ENCODE assay signal across 7 mouse cellular contexts in genomic region chr12:100841211-100841792, GRCm38 (mm10).
DNase-seq lines count a peak whose midpoint lies in the region; ATAC-seq and TF ChIP-seq lines count a peak whose summit lies in the region.

No protein-coding gene starts in this region.

- no peaks in the 10 kb centered on the region for H3K4me1 ChIP-seq in cortical plate, adult 2 months (ENCODE audit: control insufficient read depth, insufficient read depth, low read length)
- H3K4me1 ChIP-seq in intestine, postnatal 0 days (replicated peaks; ENCODE audit: control insufficient read depth, insufficient read depth, low read length), result no peaks in the 10 kb centered on the region
- no peaks in the 10 kb centered on the region for H3K4me1 ChIP-seq in midbrain, embryonic 15.5 days

- peak; percentile 52 for ATAC-seq in intestine, postnatal 0 days
- peak; percentile 77 for ATAC-seq in midbrain, embryonic 15.5 days (replicated peaks)

- H3K36me3 ChIP-seq in intestine, postnatal 0 days (ENCODE audit: control insufficient read depth, insufficient read depth), result no peaks in the 10 kb centered on the region
- H3K36me3 ChIP-seq in midbrain, embryonic 15.5 days (replicated peaks), result no peaks in the 10 kb centered on the region

- no peak overlapping the region for H3K4me2 ChIP-seq in intestine, postnatal 0 days (replicated peaks; ENCODE audit: low read depth)
- no peak overlapping the region for H3K4me2 ChIP-seq in midbrain, embryonic 15.5 days

- no peak overlapping the region for H3K4me3 ChIP-seq in cortical plate, adult 2 months (ENCODE audit: insufficient read depth, low read length)
- H3K4me3 ChIP-seq in intestine, postnatal 0 days (ENCODE audit: low read depth, low read length), result no peak overlapping the region
- H3K4me3 ChIP-seq in midbrain, embryonic 15.5 days, result no peak overlapping the region

- no peaks in the 10 kb centered on the region for H3K9me3 ChIP-seq in intestine, postnatal 0 days (ENCODE audit: control insufficient read depth)
- H3K9me3 ChIP-seq in midbrain, embryonic 15.5 days, result no peaks in the 10 kb centered on the region

- 18% methylated on average over 3 of the region's 3 CpGs for WGBS in intestine, postnatal 0 days
- 12% methylated on average over 3 of the region's 3 CpGs for WGBS in midbrain, embryonic 15.5 days

- intact Hi-C loops in gastrocnemius, postnatal 14 days (cut with DNase I; ENCODE audit: low total_unique reads), result loop anchor here (5.0 kb wide), 1 partner anchor 259 kb away; no protein-coding TSS in a partner anchor
- intact Hi-C loops in left cerebral cortex, postnatal 4 days (cut with DNase I), result loop anchor here (2.0 to 10.0 kb wide), 2 partner anchors 263 to 677 kb away; no protein-coding TSS in a partner anchor

- no peak overlapping the region for H3K27ac ChIP-seq in cortical plate, adult 2 months (ENCODE audit: insufficient read depth, low read length)
- H3K27ac ChIP-seq in intestine, postnatal 0 days (ENCODE audit: low read depth, low read length), result no peak overlapping the region
- H3K27ac ChIP-seq in midbrain, embryonic 15.5 days, result no peak overlapping the region

- DNase-seq in adrenal gland, adult 18-20 months (ENCODE audit: low spot score in 2 of 2), result peak; percentile 81 to 88
- DNase-seq in gastrocnemius, postnatal 14 days, result peak; percentile 81
- peak; percentile 87 for DNase-seq in left cerebral cortex, postnatal 4 days
- DNase-seq in spleen, adult 18-20 months, result peak; percentile 61 to 81

- no peak for TF ChIP-seq POLR2A in cortical plate, adult 2 months (IDR thresholded peaks at IDR 0.05; ENCODE audit: extremely low read depth, insufficient read depth, low read length)

- no peak overlapping the region for H3K9ac ChIP-seq in intestine, postnatal 0 days (ENCODE audit: low read depth, low read length)
- no peak overlapping the region for H3K9ac ChIP-seq in midbrain, embryonic 15.5 days

- peak; percentile 96 for TF ChIP-seq CTCF in cortical plate, adult 2 months (IDR thresholded peaks at IDR 0.05; ENCODE audit: extremely low read depth, insufficient read depth, low read length)
- peak; percentile 98 for TF ChIP-seq CTCF in intestine, postnatal 0 days (IDR thresholded peaks at IDR 0.05; ENCODE audit: low read depth)

- no peaks in the 10 kb centered on the region for H3K27me3 ChIP-seq in intestine, postnatal 0 days (replicated peaks; ENCODE audit: control insufficient read depth, insufficient read depth, low read length)
- no peaks in the 10 kb centered on the region for H3K27me3 ChIP-seq in midbrain, embryonic 15.5 days (replicated peaks)
